ENCODE assay signal across 8 mouse cellular contexts in genomic region chr10:94072916-94073465, GRCm38 (mm10). TPM values are rescaled to one million over a fixed set of nuclear protein-coding genes. Genes with fewer than 3 reads are reported as not detected.
DNase-seq lines count a peak whose midpoint lies in the region; ATAC-seq and TF ChIP-seq lines count a peak whose summit lies in the region.

No protein-coding gene starts in this region.

- H3K9ac ChIP-seq in forebrain, embryonic 11.5 days (ENCODE audit: low read length), result no peak overlapping the region
- H3K9ac ChIP-seq in stomach, embryonic 15.5 days, result no peak overlapping the region
- no peak overlapping the region for H3K9ac ChIP-seq in midbrain, embryonic 14.5 days (replicated peaks; ENCODE audit: low read length)

- H3K27me3 ChIP-seq in forebrain, embryonic 10.5 days (ENCODE audit: poor library complexity, severe bottlenecking), result no peaks in the 10 kb centered on the region
- H3K27me3 ChIP-seq in forebrain, embryonic 11.5 days (ENCODE audit: control insufficient read depth, insufficient read depth, low read length), result no peaks in the 10 kb centered on the region
- no peaks in the 10 kb centered on the region for H3K27me3 ChIP-seq in limb, embryonic 10.5 days (ENCODE audit: low read depth, poor library complexity, severe bottlenecking)
- H3K27me3 ChIP-seq in stomach, embryonic 15.5 days (replicated peaks), result no peaks in the 10 kb centered on the region
- no peaks in the 10 kb centered on the region for H3K27me3 ChIP-seq in midbrain, embryonic 14.5 days (ENCODE audit: control insufficient read depth, insufficient read depth, low read length)

- H3K4me1 ChIP-seq in forebrain, embryonic 10.5 days, result peaks cover 31% of the 10 kb centered on the region
- peaks cover 3% of the 10 kb centered on the region; the same call in 1 of the 2 replicates for H3K4me1 ChIP-seq in forebrain, embryonic 11.5 days (replicated peaks; ENCODE audit: control insufficient read depth, insufficient read depth, low read length)
- H3K4me1 ChIP-seq in limb, embryonic 10.5 days, result peaks cover 35% of the 10 kb centered on the region
- H3K4me1 ChIP-seq in stomach, embryonic 15.5 days, result peaks cover 15% of the 10 kb centered on the region
- 0 out of 2 replicates have a peak, but pooled peaks cover 8% of the 10 kb centered on the region for H3K4me1 ChIP-seq in midbrain, embryonic 14.5 days (ENCODE audit: control insufficient read depth, insufficient read depth, low read length)

- DNase-seq in forebrain, embryonic 10.5 days (ENCODE audit: extremely low spot score, low spot score), result no peak
- DNase-seq in forebrain, embryonic 11.5 days (ENCODE audit: low spot score), result no peak
- no peak for DNase-seq in left cerebral cortex, adult 2 months (ENCODE audit: extremely low spot score in 1 of 2, low spot score in 2 of 2)
- no peak for DNase-seq in left cerebral cortex, adult 11 months (ENCODE audit: low spot score)
- no peak for DNase-seq in limb, embryonic 10.5 days (ENCODE audit: low spot score)
- no peak for DNase-seq in midbrain, embryonic 14.5 days
- DNase-seq in layer of hippocampus, postnatal 14 days (ENCODE audit: low spot score in 2 of 2), result no peak

- intact Hi-C loops in left cerebral cortex, adult 2 months (cut with DNase I), result no loop called here

- no peak for ATAC-seq in forebrain, embryonic 11.5 days (replicated peaks; ENCODE audit: low FRiP score)
- peak; percentile 72 for ATAC-seq in stomach, embryonic 15.5 days (ENCODE audit: insufficient read depth, low FRiP score, low read depth)
- no peak for ATAC-seq in midbrain, embryonic 14.5 days (ENCODE audit: low FRiP score, low TSS enrichment)

- H3K4me2 ChIP-seq in forebrain, embryonic 11.5 days (ENCODE audit: low read depth, low read length, severe bottlenecking), result no peak overlapping the region
- no peak overlapping the region; the same call in 1 of the 2 replicates for H3K4me2 ChIP-seq in stomach, embryonic 15.5 days
- no peak overlapping the region for H3K4me2 ChIP-seq in midbrain, embryonic 14.5 days (ENCODE audit: low read length)

- whole genome bisulfite sequencing in forebrain, embryonic 10.5 days, result 83% methylated on average over 4 of the region's 4 CpGs
- 76% methylated on average over 4 of the region's 4 CpGs for WGBS in forebrain, embryonic 11.5 days
- 67% methylated on average over 4 of the region's 4 CpGs for WGBS in limb, embryonic 10.5 days
- 49% methylated on average over 4 of the region's 4 CpGs for WGBS in stomach, embryonic 15.5 days
- WGBS in midbrain, embryonic 14.5 days, result 84% methylated on average over 4 of the region's 4 CpGs

- H3K36me3 ChIP-seq in forebrain, embryonic 10.5 days (replicated peaks), result peaks cover 8% of the 10 kb centered on the region
- H3K36me3 ChIP-seq in forebrain, embryonic 11.5 days (ENCODE audit: control insufficient read depth, insufficient read depth, low read length), result no peaks in the 10 kb centered on the region
- peaks cover 17% of the 10 kb centered on the region for H3K36me3 ChIP-seq in limb, embryonic 10.5 days
- H3K36me3 ChIP-seq in stomach, embryonic 15.5 days, result no peaks in the 10 kb centered on the region
- H3K36me3 ChIP-seq in midbrain, embryonic 14.5 days (ENCODE audit: control insufficient read depth, insufficient read depth, low read length), result no peaks in the 10 kb centered on the region

- H3K9me3 ChIP-seq in forebrain, embryonic 10.5 days, result no peaks in the 10 kb centered on the region
- H3K9me3 ChIP-seq in forebrain, embryonic 11.5 days (ENCODE audit: control insufficient read depth, low read length), result no peaks in the 10 kb centered on the region
- no peaks in the 10 kb centered on the region for H3K9me3 ChIP-seq in limb, embryonic 10.5 days (replicated peaks)
- H3K9me3 ChIP-seq in stomach, embryonic 15.5 days, result no peaks in the 10 kb centered on the region
- no peaks in the 10 kb centered on the region for H3K9me3 ChIP-seq in midbrain, embryonic 14.5 days (ENCODE audit: control insufficient read depth, low read length)

- no peak overlapping the region for H3K4me3 ChIP-seq in forebrain, embryonic 10.5 days
- H3K4me3 ChIP-seq in forebrain, embryonic 11.5 days (ENCODE audit: low read depth, low read length), result no peak overlapping the region
- H3K4me3 ChIP-seq in left cerebral cortex, adult 2 months, result no peak overlapping the region
- H3K4me3 ChIP-seq in limb, embryonic 10.5 days, result no peak overlapping the region
- no peak overlapping the region for H3K4me3 ChIP-seq in stomach, embryonic 15.5 days (replicated peaks)
- no peak overlapping the region for H3K4me3 ChIP-seq in midbrain, embryonic 14.5 days (replicated peaks; ENCODE audit: low read depth, low read length)

- TF ChIP-seq CTCF in left cerebral cortex, adult 2 months (IDR thresholded peaks at IDR 0.05), result no peak

- H3K27ac ChIP-seq in forebrain, embryonic 10.5 days, result 0 out of 2 replicates have a peak overlapping the region, but pooled peaks have one; percentile 62
- H3K27ac ChIP-seq in forebrain, embryonic 11.5 days (ENCODE audit: low read depth, low read length), result no peak overlapping the region
- H3K27ac ChIP-seq in left cerebral cortex, adult 2 months, result 0 out of 2 replicates have a peak overlapping the region, but pooled peaks have one; percentile 11
- peak overlapping the region; percentile 73 for H3K27ac ChIP-seq in limb, embryonic 10.5 days
- peak overlapping the region; percentile 54 for H3K27ac ChIP-seq in stomach, embryonic 15.5 days
- H3K27ac ChIP-seq in midbrain, embryonic 14.5 days (replicated peaks; ENCODE audit: low read depth, low read length), result no peak overlapping the region

RNA-seq across cellular contexts. Expression of gene Fgd6, which starts 37.2 kb away (rescaled TPM):
- 3.5 and 3.6 TPM in 2 replicates for polyA plus RNA-seq in forebrain, embryonic 10.5 days (2016; fragmentation: Nextera tagmentation; extraction: Ambion mirVana)
- 4.3 and 4.4 TPM in 2 replicates for polyA plus RNA-seq in forebrain, embryonic 11.5 days (2014; fragmentation: Nextera tagmentation; extraction: Ambion mirVana)
- total RNA-seq in left cerebral cortex, adult 2 months (2021), result 10 to 100 TPM in 1 of 2 experiments, 1 to 10 TPM in 1; 9.9 to 12.3 TPM
- 4.0 and 4.5 TPM in 2 replicates for polyA plus RNA-seq in limb, embryonic 10.5 days (2016; fragmentation: Nextera tagmentation; extraction: Ambion mirVana)
- polyA plus RNA-seq in stomach, embryonic 15.5 days (2015; fragmentation: Nextera tagmentation; extraction: Ambion mirVana), result 3.1 and 3.6 TPM in 2 replicates
- 1.6 and 3.1 TPM in 2 replicates for polyA plus RNA-seq in midbrain, embryonic 14.5 days (2014; fragmentation: Nextera tagmentation; extraction: Ambion mirVana)
- total RNA-seq in layer of hippocampus, postnatal 14 days (2021), result 10 to 100 TPM in 1 of 2 experiments, 1 to 10 TPM in 1; 9.7 to 10.7 TPM

RNA-seq across cellular contexts. Expression of gene Vezt, which starts 37.4 kb away (rescaled TPM):
- polyA plus RNA-seq in forebrain, embryonic 10.5 days (2016; fragmentation: Nextera tagmentation; extraction: Ambion mirVana), result 28.1 and 28.9 TPM in 2 replicates
- polyA plus RNA-seq in forebrain, embryonic 11.5 days (2014; fragmentation: Nextera tagmentation; extraction: Ambion mirVana), result 39.6 and 46.6 TPM in 2 replicates
- total RNA-seq in left cerebral cortex, adult 2 months (2021), result 10 to 100 TPM; 77.3 to 80.2 TPM
- polyA plus RNA-seq in limb, embryonic 10.5 days (2016; fragmentation: Nextera tagmentation; extraction: Ambion mirVana), result 19.9 and 25.9 TPM in 2 replicates
- polyA plus RNA-seq in stomach, embryonic 15.5 days (2015; fragmentation: Nextera tagmentation; extraction: Ambion mirVana), result 21.1 and 22.6 TPM in 2 replicates
- 64.1 and 74.8 TPM in 2 replicates for polyA plus RNA-seq in midbrain, embryonic 14.5 days (2014; fragmentation: Nextera tagmentation; extraction: Ambion mirVana)
- 10 to 100 TPM; 77.1 to 77.9 TPM for total RNA-seq in layer of hippocampus, postnatal 14 days (2021)

Comparison
In these comparisons a context has a peak if more than half of its experiments do, and no peak if none do; other contexts are left out.
1. H3K27ac ChIP-seq: peak in forebrain, embryonic 10.5 days (single experiment), left cerebral cortex, adult 2 months (single experiment), limb, embryonic 10.5 days (single experiment) and stomach, embryonic 15.5 days (single experiment); none in forebrain, embryonic 11.5 days (single experiment) and midbrain, embryonic 14.5 days (single experiment).